Mouse (Mus musculus): ENCODE measurements around the gene Sltm.

DNA sequence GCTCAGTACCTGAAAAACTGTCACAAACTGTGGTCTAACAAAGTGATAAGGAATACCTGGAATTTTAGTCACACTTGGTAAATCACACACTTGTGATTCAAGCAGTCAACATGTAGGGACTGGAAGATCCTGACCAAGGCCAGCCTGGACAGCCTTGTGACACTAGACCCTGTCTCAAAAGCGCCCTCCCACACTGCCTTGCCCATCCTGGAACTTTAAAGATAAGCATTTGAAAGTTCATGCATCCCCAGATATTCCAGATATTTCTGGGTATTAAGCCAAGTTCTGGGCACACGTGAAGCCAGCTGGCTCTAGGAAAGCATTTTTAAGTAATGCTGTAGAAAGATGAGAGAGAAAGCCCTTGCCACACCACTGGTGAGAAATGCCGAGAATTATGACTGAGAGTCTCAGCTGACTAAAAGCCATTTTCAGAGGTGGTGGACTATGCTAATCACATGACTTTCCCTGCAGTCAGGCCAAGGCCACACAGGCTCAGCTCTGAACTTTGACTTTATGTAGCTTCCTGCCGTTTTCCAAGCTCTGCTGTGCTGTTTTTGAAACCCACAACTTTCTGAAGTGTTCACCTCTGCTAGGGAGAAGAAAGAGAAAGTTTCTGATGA is 32.5 kb upstream of the Sltm start:
- TF ChIP-seq CTCF (IDR thresholded peaks at IDR 0.05; ENCODE audit: extremely low read depth, insufficient read depth, insufficient read length, insufficient replicate concordance) (no peak), POLR2A (IDR thresholded peaks at IDR 0.05; ENCODE audit: low read depth, low read length) (no peak)
